Mouse (Mus musculus) C2C12 (cell line): Measurements from ENCODE around the gene Spty2d1.

Source experiments
- CEBPB ChIP-seq: IDR thresholded peaks from one replicate; pipeline ENCODE4 v1.6.1; 2011; ENCODE audit warnings: low read depth, mild to moderate bottlenecking, control low read depth, moderate library complexity
- CTCF ChIP-seq: IDR thresholded peaks from one replicate; pipeline ENCODE4 v1.5.1; 2011; ENCODE audit not compliant: control insufficient read depth, insufficient read depth, insufficient read length
- FOSL1 ChIP-seq: IDR thresholded peaks from one replicate; pipeline ENCODE4 v1.8.0; 2011; ENCODE audit warnings: mild to moderate bottlenecking, low read length; ENCODE audit not compliant: poor library complexity, insufficient read depth, severe bottlenecking
- MAX ChIP-seq: IDR thresholded peaks from one replicate; pipeline ENCODE4 v1.6.1; 2011; ENCODE audit warnings: mild to moderate bottlenecking, control low read depth
- MYOG ChIP-seq: IDR thresholded peaks from one replicate; pipeline ENCODE4 v1.6.1; 2011; ENCODE audit not compliant: control insufficient read depth, insufficient read length; ENCODE audit errors: extremely low read depth
- USF1 ChIP-seq: IDR thresholded peaks from one replicate; pipeline ENCODE4 v1.6.1; 2011; ENCODE audit warnings: low read depth, mild to moderate bottlenecking, control low read depth, moderate library complexity

- TF ChIP-seq MAX (no peak), CEBPB (no peak), CTCF (no peak), FOSL1 (no peak), MYOG (no peak), USF1 (no peak)
Observed at GRCm38 (mm10) chr7:47055744-47056143, 47.5 kb upstream of the Spty2d1 start.
